ENCODE assay signal across 8 mouse cellular contexts in the genomic region with DNA sequence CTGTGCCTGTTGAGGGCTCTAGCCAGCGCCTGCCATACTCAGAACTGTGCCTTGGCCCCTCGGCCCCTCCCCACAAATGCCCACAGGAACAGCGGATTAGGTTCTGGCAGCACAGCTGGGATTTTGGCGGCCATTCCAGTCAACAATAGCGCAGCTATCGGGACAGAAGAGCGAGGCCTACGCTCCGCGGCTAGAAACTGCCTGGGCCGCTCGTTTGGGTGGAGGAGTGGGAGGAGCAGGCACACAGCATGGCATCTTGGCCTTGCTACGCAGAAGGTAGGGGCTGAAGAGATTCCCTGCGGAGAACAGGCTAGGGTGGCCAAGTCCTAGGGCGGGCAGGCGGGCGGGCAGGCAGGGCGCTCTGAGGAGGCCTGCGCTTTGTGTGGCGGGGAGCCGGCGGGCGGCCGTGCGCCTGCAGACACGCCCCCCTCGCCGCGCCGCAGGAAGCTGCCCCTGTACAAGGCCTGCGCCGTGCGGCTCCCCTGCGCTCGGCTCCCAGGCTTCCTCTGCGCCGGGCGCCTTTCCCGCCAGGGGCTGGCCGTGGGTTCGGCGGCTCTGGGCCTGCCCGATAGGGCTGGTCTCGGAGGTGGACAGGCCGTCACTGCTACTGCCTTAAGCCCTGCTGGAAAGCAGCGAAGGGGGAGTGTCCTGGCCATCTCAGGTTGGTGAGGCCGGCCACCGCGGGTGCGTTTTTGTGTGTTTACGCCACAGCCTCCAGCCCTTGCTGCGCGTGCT. TPM values are rescaled to one million over a fixed set of nuclear protein-coding genes. Genes with fewer than 3 reads are reported as not detected.
DNase-seq lines count a peak whose midpoint lies in the region; ATAC-seq and TF ChIP-seq lines count a peak whose summit lies in the region.

No protein-coding gene starts in this region.

- 0 out of 2 replicates have a peak, but pooled peaks have one; percentile 12 for TF ChIP-seq CTCF in lung, postnatal 0 days (IDR thresholded peaks at IDR 0.05)

- WGBS in hindbrain, embryonic 10.5 days, result under 1% methylated on average over 53 of the region's 53 CpGs
- WGBS in lung, postnatal 0 days, result under 1% methylated on average over 52 of the region's 53 CpGs

- peak overlapping the region; percentile 77 for H3K4me2 ChIP-seq in lung, postnatal 0 days (replicated peaks; ENCODE audit: low read depth, low read length)

- H3K27ac ChIP-seq in hindbrain, embryonic 10.5 days, result peak overlapping the region; percentile 99
- peak overlapping the region; percentile 99 for H3K27ac ChIP-seq in lung, postnatal 0 days (ENCODE audit: low read length)

- ATAC-seq in frontal cortex, adult (ENCODE audit: low TSS enrichment), result peak; percentile 73
- peak; percentile 82 for ATAC-seq in lung, postnatal 0 days

- no peaks in the 10 kb centered on the region for H3K27me3 ChIP-seq in hindbrain, embryonic 10.5 days (ENCODE audit: insufficient read depth, poor library complexity, severe bottlenecking)
- H3K27me3 ChIP-seq in lung, postnatal 0 days (replicated peaks; ENCODE audit: insufficient read depth, low read length), result no peaks in the 10 kb centered on the region

- peak overlapping the region; percentile 84 for H3K4me3 ChIP-seq in hindbrain, embryonic 10.5 days
- H3K4me3 ChIP-seq in lung, postnatal 0 days (ENCODE audit: low read depth, low read length), result peak overlapping the region; percentile 80

- no peak for TF ChIP-seq EP300 in lung, postnatal 0 days (IDR thresholded peaks at IDR 0.05)

- peaks cover 49% of the 10 kb centered on the region for H3K4me1 ChIP-seq in hindbrain, embryonic 10.5 days (replicated peaks)
- peaks cover 21% of the 10 kb centered on the region for H3K4me1 ChIP-seq in lung, postnatal 0 days (ENCODE audit: insufficient read depth, low read depth, low read length)

- no peaks in the 10 kb centered on the region for H3K9me3 ChIP-seq in hindbrain, embryonic 10.5 days
- no peaks in the 10 kb centered on the region for H3K9me3 ChIP-seq in lung, postnatal 0 days (ENCODE audit: low read length)

- peaks cover 14% of the 10 kb centered on the region for H3K36me3 ChIP-seq in hindbrain, embryonic 10.5 days
- H3K36me3 ChIP-seq in lung, postnatal 0 days (ENCODE audit: insufficient read depth, low read length), result no peaks in the 10 kb centered on the region

- DNase-seq in Muller cell, postnatal 12 days (ENCODE audit: inconsistent ontology term), result peak; percentile 94
- DNase-seq in cerebellum, adult 9-10 months, result peak; percentile 89
- peak; percentile 87 for DNase-seq in hindbrain, embryonic 10.5 days (ENCODE audit: low spot score)
- peak; percentile 80 to 86 for DNase-seq in layer of hippocampus, postnatal 10 days (ENCODE audit: low spot score in 2 of 2)
- peak; percentile 92 for DNase-seq in lung, postnatal 0 days (ENCODE audit: low spot score)
- peak; percentile 76 for DNase-seq in ovary, postnatal 10 days (ENCODE audit: low spot score)
- DNase-seq in thymus, postnatal 0 days (ENCODE audit: low spot score), result peak; percentile 83

- H3K9ac ChIP-seq in lung, postnatal 0 days (replicated peaks; ENCODE audit: low read depth), result peak overlapping the region; percentile 83

RNA-seq across cellular contexts. Expression of gene Numa1, which starts 36.0 kb away (rescaled TPM):
- polyA plus RNA-seq in hindbrain, embryonic 10.5 days (2016; fragmentation: Nextera tagmentation; extraction: Ambion mirVana), result 79.0 and 80.6 TPM in 2 replicates
- 10 to 100 TPM; 64.7 to 71.6 TPM for total RNA-seq in layer of hippocampus, postnatal 10 days (2021)
- 31.6 and 38.0 TPM in 2 replicates for polyA plus RNA-seq in lung, postnatal 0 days (2015; fragmentation: Nextera tagmentation; extraction: Ambion mirVana)
- 44.3 and 49.3 TPM in 2 replicates for polyA plus RNA-seq in thymus, postnatal 0 days (2015; fragmentation: Nextera tagmentation; extraction: Ambion mirVana)

RNA-seq across cellular contexts. Expression of gene Lrrc51, which starts 36.2 kb away (rescaled TPM):
- polyA plus RNA-seq in hindbrain, embryonic 10.5 days (2016; fragmentation: Nextera tagmentation; extraction: Ambion mirVana), result 9.6 and 13.8 TPM in 2 replicates
- total RNA-seq in layer of hippocampus, postnatal 10 days (2021), result 1 to 10 TPM; 5.2 to 6.5 TPM
- polyA plus RNA-seq in lung, postnatal 0 days (2015; fragmentation: Nextera tagmentation; extraction: Ambion mirVana), result 41.5 and 46.1 TPM in 2 replicates
- 5.3 and 7.1 TPM in 2 replicates for polyA plus RNA-seq in thymus, postnatal 0 days (2015; fragmentation: Nextera tagmentation; extraction: Ambion mirVana)

RNA-seq across cellular contexts. Expression of gene Il18bp, which starts 48.6 kb away (rescaled TPM):
- 2.4 and 3.8 TPM in 2 replicates for polyA plus RNA-seq in hindbrain, embryonic 10.5 days (2016; fragmentation: Nextera tagmentation; extraction: Ambion mirVana)
- 10 to 100 TPM; 11.1 to 11.9 TPM for total RNA-seq in layer of hippocampus, postnatal 10 days (2021)
- polyA plus RNA-seq in lung, postnatal 0 days (2015; fragmentation: Nextera tagmentation; extraction: Ambion mirVana), result 2.2 and 2.5 TPM in 2 replicates
- polyA plus RNA-seq in thymus, postnatal 0 days (2015; fragmentation: Nextera tagmentation; extraction: Ambion mirVana), result 19.2 and 20.2 TPM in 2 replicates

Comparison
In these comparisons a context has a peak if more than half of its experiments do, and no peak if none do; other contexts are left out.
1. Peak in every context shown above with its lines: DNase-seq, ATAC-seq, H3K4me3 ChIP-seq and H3K27ac ChIP-seq.